Mouse (Mus musculus): ENCODE measurements around the gene Olfr1368. TPM values are rescaled to one million over a fixed set of nuclear protein-coding genes. Genes with fewer than 3 reads are reported as not detected.
A peak's percentile ranks its signal among the peaks of the same experiment; 100 is the strongest.

The Olfr1368 gene
- polyA plus RNA-seq, 1 experiment from 2014 or later = not detected

GRCm38 (mm10) chr13:21178364-21178763 is 32.7 kb upstream of the Olfr1368 start:
- Histone ChIP-seq H3K27ac (ENCODE audit: low read depth) (peak overlapping the region; percentile 77), H3K4me2 (ENCODE audit: low read length) (no peak overlapping the region), H3K4me3 (ENCODE audit: low read depth, low read length) (no peak overlapping the region), H3K27me3 (replicated peaks; ENCODE audit: control insufficient read depth, insufficient read depth, low read length) (no peaks in the 10 kb centered on the region), H3K4me1 (replicated peaks; ENCODE audit: control insufficient read depth, insufficient read depth, low read length) (peaks cover 14% of the 10 kb centered on the region), H3K9ac (ENCODE audit: low read length) (no peak overlapping the region), H3K36me3 (ENCODE audit: control insufficient read depth, insufficient read depth, low read length) (peaks cover 19% of the 10 kb centered on the region), H3K9me3 (ENCODE audit: control insufficient read depth, low read length) (no peaks in the 10 kb centered on the region)
- DNase-seq (ENCODE audit: low spot score) (peak; percentile 45), ATAC-seq (replicated peaks; ENCODE audit: low FRiP score, low TSS enrichment, low read depth) (no peak)
- 75% methylated on average over 5 of the region's 5 CpGs for WGBS

GRCm38 (mm10) chr13:21177657-21178056 is 32.0 kb upstream of the Olfr1368 start:
- WGBS = 53% methylated on average over 5 of the region's 5 CpGs
- H3K4me1 ChIP-seq (replicated peaks; ENCODE audit: control insufficient read depth, insufficient read depth, low read length) = peaks cover 14% of the 10 kb centered on the region
- no peak overlapping the region for H3K4me2 ChIP-seq (ENCODE audit: low read length)
- H3K4me3 ChIP-seq (ENCODE audit: low read depth, low read length) = no peak overlapping the region
- H3K27ac ChIP-seq (ENCODE audit: low read depth) = peak overlapping the region; percentile 77
- H3K9me3 ChIP-seq (ENCODE audit: control insufficient read depth, low read length) = no peaks in the 10 kb centered on the region
- ATAC-seq (replicated peaks; ENCODE audit: low FRiP score, low TSS enrichment, low read depth) = peak; percentile 26
- peak; percentile 64 for DNase-seq (ENCODE audit: low spot score)
- no peaks in the 10 kb centered on the region for H3K27me3 ChIP-seq (replicated peaks; ENCODE audit: control insufficient read depth, insufficient read depth, low read length)
- H3K36me3 ChIP-seq (ENCODE audit: control insufficient read depth, insufficient read depth, low read length) = peaks cover 12% of the 10 kb centered on the region
- 0 out of 2 replicates have a peak overlapping the region, but pooled peaks have one; percentile 5 for H3K9ac ChIP-seq (ENCODE audit: low read length)

- whole genome bisulfite sequencing = 78% methylated on average over 11 of the region's 11 CpGs
- peak; percentile 23 for DNase-seq (ENCODE audit: low spot score)
- no peaks in the 10 kb centered on the region for H3K27me3 ChIP-seq (replicated peaks; ENCODE audit: control insufficient read depth, insufficient read depth, low read length)
Measured at GRCm38 (mm10) chr13:21176733-21177132, 31.1 kb upstream of the Olfr1368 start.

GRCm38 (mm10) chr13:21173072-21173471 is 27.4 kb upstream of the Olfr1368 start:
- no peaks in the 10 kb centered on the region for H3K4me1 ChIP-seq (replicated peaks; ENCODE audit: control insufficient read depth, insufficient read depth, low read length)
- H3K27ac ChIP-seq (ENCODE audit: low read depth) = peak overlapping the region; percentile 70
- H3K4me3 ChIP-seq (ENCODE audit: low read depth, low read length) = peak overlapping the region; percentile 62
- under 1% methylated on average over 11 of the region's 11 CpGs for WGBS
- H3K9ac ChIP-seq (ENCODE audit: low read length) = peak overlapping the region; percentile 14; the same call in 1 of the 2 replicates
- DNase-seq (ENCODE audit: low spot score) (peak; percentile 93), ATAC-seq (replicated peaks; ENCODE audit: low FRiP score, low TSS enrichment, low read depth) (peak; percentile 30; the same call in 1 of the 2 replicates)
- no peaks in the 10 kb centered on the region for H3K9me3 ChIP-seq (ENCODE audit: control insufficient read depth, low read length)
- H3K36me3 ChIP-seq (ENCODE audit: control insufficient read depth, insufficient read depth, low read length) = no peaks in the 10 kb centered on the region
- H3K4me2 ChIP-seq (ENCODE audit: low read length) = peak overlapping the region; percentile 66
- H3K27me3 ChIP-seq (replicated peaks; ENCODE audit: control insufficient read depth, insufficient read depth, low read length) = no peaks in the 10 kb centered on the region

More at GRCm38 (mm10) chr13:21176733-21177132, 31.1 kb upstream of the Olfr1368 start:
- Histone ChIP-seq H3K36me3 (ENCODE audit: control insufficient read depth, insufficient read depth, low read length) (peaks cover 2% of the 10 kb centered on the region; the same call in 1 of the 2 replicates), H3K9me3 (ENCODE audit: control insufficient read depth, low read length) (no peaks in the 10 kb centered on the region), H3K4me3 (ENCODE audit: low read depth, low read length) (no peak overlapping the region), H3K27ac (ENCODE audit: low read depth) (no peak overlapping the region), H3K4me1 (replicated peaks; ENCODE audit: control insufficient read depth, insufficient read depth, low read length) (peaks cover 4% of the 10 kb centered on the region), H3K4me2 (ENCODE audit: low read length) (no peak overlapping the region), H3K9ac (ENCODE audit: low read length) (no peak overlapping the region)
- no peak for ATAC-seq (replicated peaks; ENCODE audit: low FRiP score, low TSS enrichment, low read depth)

GRCm38 (mm10) chr13:21172241-21173027 is 26.8 kb upstream of the Olfr1368 start:
- H3K9ac ChIP-seq (ENCODE audit: low read length) = peak overlapping the region; percentile 42
- no peaks in the 10 kb centered on the region for H3K9me3 ChIP-seq (ENCODE audit: control insufficient read depth, low read length)
- peak overlapping the region; percentile 62 for H3K4me3 ChIP-seq (ENCODE audit: low read depth, low read length)
- no peaks in the 10 kb centered on the region for H3K4me1 ChIP-seq (replicated peaks; ENCODE audit: control insufficient read depth, insufficient read depth, low read length)
- no peaks in the 10 kb centered on the region for H3K27me3 ChIP-seq (replicated peaks; ENCODE audit: control insufficient read depth, insufficient read depth, low read length)
- peak overlapping the region; percentile 66 for H3K4me2 ChIP-seq (ENCODE audit: low read length)
- 1% methylated on average over 16 of the region's 16 CpGs for WGBS
- DNase-seq (ENCODE audit: low spot score) = peak; percentile 89
- peak overlapping the region; percentile 70 for H3K27ac ChIP-seq (ENCODE audit: low read depth)
- ATAC-seq (replicated peaks; ENCODE audit: low FRiP score, low TSS enrichment, low read depth) = peak; percentile 55
- H3K36me3 ChIP-seq (ENCODE audit: control insufficient read depth, insufficient read depth, low read length) = no peaks in the 10 kb centered on the region

GRCm38 (mm10) chr13:21171600-21172150 is 26.0 kb upstream of the Olfr1368 start:
- Histone ChIP-seq H3K4me3 (ENCODE audit: low read depth, low read length) (peak overlapping the region; percentile 62), H3K27ac (ENCODE audit: low read depth) (no peak overlapping the region; the same call in 1 of the 2 replicates), H3K9ac (ENCODE audit: low read length) (peak overlapping the region; percentile 42), H3K36me3 (ENCODE audit: control insufficient read depth, insufficient read depth, low read length) (no peaks in the 10 kb centered on the region), H3K27me3 (replicated peaks; ENCODE audit: control insufficient read depth, insufficient read depth, low read length) (no peaks in the 10 kb centered on the region), H3K4me2 (ENCODE audit: low read length) (peak overlapping the region; percentile 66), H3K9me3 (ENCODE audit: control insufficient read depth, low read length) (no peaks in the 10 kb centered on the region), H3K4me1 (replicated peaks; ENCODE audit: control insufficient read depth, insufficient read depth, low read length) (no peaks in the 10 kb centered on the region)
- DNase-seq (ENCODE audit: low spot score) = peak; percentile 61
- ATAC-seq (replicated peaks; ENCODE audit: low FRiP score, low TSS enrichment, low read depth) = no peak
- 0% methylated on average over 12 of the region's 12 CpGs for WGBS

- Histone ChIP-seq H3K27ac (ENCODE audit: low read depth) (no peak overlapping the region), H3K4me1 (replicated peaks; ENCODE audit: control insufficient read depth, insufficient read depth, low read length) (peaks cover 3% of the 10 kb centered on the region), H3K9me3 (ENCODE audit: control insufficient read depth, low read length) (no peaks in the 10 kb centered on the region), H3K4me2 (ENCODE audit: low read length) (peak overlapping the region; percentile 66), H3K9ac (ENCODE audit: low read length) (no peak overlapping the region), H3K27me3 (replicated peaks; ENCODE audit: control insufficient read depth, insufficient read depth, low read length) (no peaks in the 10 kb centered on the region), H3K36me3 (ENCODE audit: control insufficient read depth, insufficient read depth, low read length) (no peaks in the 10 kb centered on the region), H3K4me3 (ENCODE audit: low read depth, low read length) (peak overlapping the region; percentile 62)
- ATAC-seq (replicated peaks; ENCODE audit: low FRiP score, low TSS enrichment, low read depth) (no peak), DNase-seq (ENCODE audit: low spot score) (peak; percentile 66)
- 13% methylated on average over 15 of the region's 15 CpGs for WGBS
Measured at GRCm38 (mm10) chr13:21171156-21171530, 25.5 kb upstream of the Olfr1368 start.

GRCm38 (mm10) chr13:21170431-21171155 is 24.9 kb upstream of the Olfr1368 start:
- peak; percentile 52 for DNase-seq (ENCODE audit: low spot score)

More at GRCm38 (mm10) chr13:21170431-21171155, 24.9 kb upstream of the Olfr1368 start:
- Histone ChIP-seq H3K4me3 (ENCODE audit: low read depth, low read length) (peak overlapping the region; percentile 63), H3K4me1 (replicated peaks; ENCODE audit: control insufficient read depth, insufficient read depth, low read length) (peaks cover 5% of the 10 kb centered on the region), H3K27me3 (replicated peaks; ENCODE audit: control insufficient read depth, insufficient read depth, low read length) (no peaks in the 10 kb centered on the region), H3K4me2 (ENCODE audit: low read length) (peak overlapping the region; percentile 66), H3K9ac (ENCODE audit: low read length) (no peak overlapping the region), H3K36me3 (ENCODE audit: control insufficient read depth, insufficient read depth, low read length) (no peaks in the 10 kb centered on the region), H3K27ac (ENCODE audit: low read depth) (no peak overlapping the region), H3K9me3 (ENCODE audit: control insufficient read depth, low read length) (no peaks in the 10 kb centered on the region)
- ATAC-seq (replicated peaks; ENCODE audit: low FRiP score, low TSS enrichment, low read depth) = no peak
- 56% methylated on average over 17 of the region's 17 CpGs for WGBS

Data from intestine, embryonic 14.5 days (tissue).